9 mouse cellular contexts compared by ENCODE assay signal in genomic region chr19:7166200-7166711, GRCm38 (mm10). TPM values are rescaled to one million over a fixed set of nuclear protein-coding genes. Genes with fewer than 3 reads are reported as not detected.
DNase-seq lines count a peak whose midpoint lies in the region; ATAC-seq and TF ChIP-seq lines count a peak whose summit lies in the region.
"Had no signal": no experiment of that assay in that cellular context is flagged by ENCODE, and none has a peak within 500 bp of the region (broad histone marks: within the 10 kb centered on the region; RNA-seq: fewer than 3 reads in every experiment).

No protein-coding gene starts in this region.

- no peak for DNase-seq in heart, postnatal 4 days
- peak; percentile 47 for DNase-seq in hindbrain, embryonic 11.5 days (ENCODE audit: low spot score)
- no peak for DNase-seq in liver, postnatal 0 days
- DNase-seq in left cerebral cortex, adult 8-10 months (ENCODE audit: low spot score in 2 of 2), result no peak
- DNase-seq in T-cell, adult 2 months (ENCODE audit: low spot score), result no peak
- no peak for DNase-seq in embryo, embryonic 11 days

- peak overlapping the region; percentile 66 for H3K4me3 ChIP-seq in heart, embryonic 12.5 days
- peak overlapping the region; percentile 77 for H3K4me3 ChIP-seq in cortical plate, adult 2 months (ENCODE audit: insufficient read depth, low read length)
- peak overlapping the region; percentile 65 for H3K4me3 ChIP-seq in hindbrain, embryonic 11.5 days (ENCODE audit: low read depth, low read length)
- H3K4me3 ChIP-seq in liver, postnatal 0 days (ENCODE audit: low read depth, low read length), result peak overlapping the region; percentile 53
- H3K4me3 ChIP-seq: myocyte had no signal

- peaks cover 84% of the 10 kb centered on the region for H3K27me3 ChIP-seq in heart, embryonic 12.5 days (replicated peaks)
- peaks cover 51% of the 10 kb centered on the region for H3K27me3 ChIP-seq in hindbrain, embryonic 11.5 days (ENCODE audit: control insufficient read depth, insufficient read depth, low read length)
- peaks cover 49% of the 10 kb centered on the region for H3K27me3 ChIP-seq in liver, postnatal 0 days (ENCODE audit: insufficient read depth, low read length)

- peak overlapping the region; percentile 78 for H3K9ac ChIP-seq in heart, embryonic 12.5 days
- peak overlapping the region; percentile 59 for H3K9ac ChIP-seq in hindbrain, embryonic 11.5 days (ENCODE audit: low read depth, low read length)
- H3K9ac ChIP-seq in liver, postnatal 0 days (replicated peaks), result no peak overlapping the region

- peaks cover 30% of the 10 kb centered on the region for H3K4me1 ChIP-seq in heart, embryonic 12.5 days (replicated peaks)
- peaks cover 3% of the 10 kb centered on the region; the same call in 1 of the 2 replicates for H3K4me1 ChIP-seq in cortical plate, adult 2 months (ENCODE audit: control insufficient read depth, insufficient read depth, low read length)
- H3K4me1 ChIP-seq in hindbrain, embryonic 11.5 days (replicated peaks; ENCODE audit: control insufficient read depth, insufficient read depth, low read length), result peaks cover 11% of the 10 kb centered on the region
- H3K4me1 ChIP-seq in liver, postnatal 0 days (ENCODE audit: insufficient read depth), result peaks cover 9% of the 10 kb centered on the region; the same call in 1 of the 2 replicates

- H3K27ac ChIP-seq in heart, embryonic 12.5 days (ENCODE audit: poor library complexity, severe bottlenecking), result no peak overlapping the region
- H3K27ac ChIP-seq in cortical plate, adult 2 months (ENCODE audit: insufficient read depth, low read length), result no peak overlapping the region
- H3K27ac ChIP-seq in hindbrain, embryonic 11.5 days (ENCODE audit: low read depth, low read length), result no peak overlapping the region
- H3K27ac ChIP-seq in liver, postnatal 0 days (ENCODE audit: low read depth), result no peak overlapping the region

- TF ChIP-seq EP300 in liver, postnatal 0 days (IDR thresholded peaks at IDR 0.05; ENCODE audit: low read depth), result no peak

- no peaks in the 10 kb centered on the region for H3K9me3 ChIP-seq in heart, embryonic 12.5 days (replicated peaks)
- H3K9me3 ChIP-seq in hindbrain, embryonic 11.5 days (ENCODE audit: control insufficient read depth, low read length), result no peaks in the 10 kb centered on the region
- H3K9me3 ChIP-seq in liver, postnatal 0 days (ENCODE audit: low read length), result no peaks in the 10 kb centered on the region

- no peak for ATAC-seq in heart, embryonic 12.5 days (ENCODE audit: insufficient number of reproducible peaks, low FRiP score)
- peak; percentile 29 for ATAC-seq in hindbrain, embryonic 11.5 days (ENCODE audit: low FRiP score)
- no peak for ATAC-seq in liver, postnatal 0 days

- no peak for TF ChIP-seq CTCF in cortical plate, adult 2 months (IDR thresholded peaks at IDR 0.05; ENCODE audit: extremely low read depth, insufficient read depth, low read length)
- no peak for TF ChIP-seq CTCF in liver, postnatal 0 days (IDR thresholded peaks at IDR 0.05; ENCODE audit: low read depth)

- peak overlapping the region; percentile 97 for H3K4me2 ChIP-seq in heart, embryonic 12.5 days
- H3K4me2 ChIP-seq in hindbrain, embryonic 11.5 days (replicated peaks; ENCODE audit: low read depth, low read length), result peak overlapping the region; percentile 92
- peak overlapping the region; percentile 79 for H3K4me2 ChIP-seq in liver, postnatal 0 days (ENCODE audit: low read depth, low read length)

- TF ChIP-seq POLR2A in cortical plate, adult 2 months (IDR thresholded peaks at IDR 0.05; ENCODE audit: extremely low read depth, insufficient read depth, low read length), result no peak

- WGBS in heart, embryonic 12.5 days, result 2% methylated on average over 15 of the region's 15 CpGs
- WGBS in hindbrain, embryonic 11.5 days, result 4% methylated on average over 14 of the region's 15 CpGs
- 6% methylated on average over 10 of the region's 15 CpGs for WGBS in liver, postnatal 0 days (ENCODE audit: insufficient replicate concordance)

- no peaks in the 10 kb centered on the region for H3K36me3 ChIP-seq in heart, embryonic 12.5 days
- no peaks in the 10 kb centered on the region for H3K36me3 ChIP-seq in hindbrain, embryonic 11.5 days (ENCODE audit: control insufficient read depth, insufficient read depth, low read length)
- H3K36me3 ChIP-seq in liver, postnatal 0 days (replicated peaks; ENCODE audit: insufficient read depth, low read length), result no peaks in the 10 kb centered on the region

RNA-seq across cellular contexts. Expression of gene Otub1, which starts 39.9 kb away (rescaled TPM):
- 151 and 154 TPM in 2 replicates for polyA plus RNA-seq in heart, embryonic 12.5 days (2016; fragmentation: Nextera tagmentation; extraction: Ambion mirVana)
- total RNA-seq in heart, postnatal 4 days (2021), result 100 to 1,000 TPM; 111 to 112 TPM
- 265 TPM in 2 replicates for polyA plus RNA-seq in cortical plate, adult 2 months (2012; rRNA removed)
- 246 and 250 TPM in 2 replicates for polyA plus RNA-seq in hindbrain, embryonic 11.5 days (2014; fragmentation: Nextera tagmentation; extraction: Ambion mirVana)
- 55.0 and 57.9 TPM in 2 replicates for polyA plus RNA-seq in liver, postnatal 0 days (2015; fragmentation: Nextera tagmentation; extraction: Ambion mirVana)
- 100 to 1,000 TPM; 267 to 296 (median 278) TPM for total RNA-seq in left cerebral cortex, adult 8-10 months (2022)

RNA-seq across cellular contexts. Expression of gene Cox8a, which starts 51.2 kb away (rescaled TPM):
- 2,134 and 2,138 TPM in 2 replicates for polyA plus RNA-seq in heart, embryonic 12.5 days (2016; fragmentation: Nextera tagmentation; extraction: Ambion mirVana)
- 100 to 1,000 TPM; 836 to 917 TPM for total RNA-seq in heart, postnatal 4 days (2021)
- polyA plus RNA-seq in cortical plate, adult 2 months (2012; rRNA removed), result 1,448 and 1,495 TPM in 2 replicates
- polyA plus RNA-seq in hindbrain, embryonic 11.5 days (2014; fragmentation: Nextera tagmentation; extraction: Ambion mirVana), result 762 and 780 TPM in 2 replicates
- 1,162 and 1,195 TPM in 2 replicates for polyA plus RNA-seq in liver, postnatal 0 days (2015; fragmentation: Nextera tagmentation; extraction: Ambion mirVana)
- total RNA-seq in left cerebral cortex, adult 8-10 months (2022), result 1,000 to 10,000 TPM; 1,021 to 1,102 (median 1,060) TPM
